Mouse (Mus musculus) lung, postnatal 0 days (tissue): Measurements from ENCODE around the gene Dagla.

Source experiments
- CTCF ChIP-seq: IDR thresholded peaks from 2 replicates; pipeline ENCODE4 v1.5.1; 2016; ENCODE audit warnings: antibody characterized with exemption, mild to moderate bottlenecking
- EP300 ChIP-seq: IDR thresholded peaks from 2 replicates; pipeline ENCODE4 v1.6.1; 2016; ENCODE audit warnings: antibody characterized with exemption, mild to moderate bottlenecking, control low read depth

DNA sequence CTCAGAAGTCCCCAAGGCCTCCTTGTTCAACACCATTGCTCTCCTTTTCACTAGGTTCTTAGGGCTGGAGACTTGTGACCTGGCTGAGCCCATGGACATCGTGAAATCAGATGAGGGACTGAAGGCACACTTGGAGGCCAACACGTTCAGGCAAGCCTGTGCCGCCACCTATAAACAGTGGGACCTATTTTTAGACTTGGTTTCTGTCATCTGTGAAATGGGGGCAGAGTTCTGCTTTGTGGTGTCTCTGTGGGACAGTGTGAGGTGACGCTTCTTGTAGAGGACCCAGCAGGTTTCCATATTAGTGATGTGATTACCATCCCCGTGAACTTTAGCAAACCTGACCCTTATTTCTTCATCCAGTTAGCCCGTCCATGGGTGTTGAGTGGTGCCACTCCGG lies 47.5 kb upstream of the Dagla start:
- no peak for TF ChIP-seq EP300
- no peak for TF ChIP-seq CTCF
